8 mouse cellular contexts compared by ENCODE assay signal in the genomic region with DNA sequence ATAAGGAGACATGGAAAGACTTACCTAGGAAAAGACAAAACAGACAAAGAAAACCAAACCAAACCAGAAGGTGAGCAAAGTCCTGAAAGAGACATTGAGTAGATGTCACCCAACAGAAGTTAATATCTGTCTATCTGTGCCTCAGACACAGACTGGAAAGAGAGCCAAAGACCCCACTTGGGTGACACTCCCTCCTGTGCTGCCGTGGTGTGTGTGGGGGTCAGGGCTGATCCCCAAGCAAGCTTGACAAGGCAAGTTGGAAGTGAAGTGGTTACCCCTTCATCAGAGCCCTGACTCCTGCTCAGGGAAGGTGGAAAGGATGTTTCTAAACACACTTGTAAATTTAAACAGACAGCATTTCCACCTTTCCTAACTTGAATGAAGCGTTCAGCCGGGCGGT. TPM values are rescaled to one million over a fixed set of nuclear protein-coding genes. Genes with fewer than 3 reads are reported as not detected.
DNase-seq lines count a peak whose midpoint lies in the region; ATAC-seq lines count a peak whose summit lies in the region.
"Had no signal": no experiment of that assay in that cellular context is flagged by ENCODE, and none has a peak within 500 bp of the region (broad histone marks: within the 10 kb centered on the region; RNA-seq: fewer than 3 reads in every experiment).

No protein-coding gene starts in this region.

- WGBS in hindbrain, embryonic 12.5 days, result 76% methylated on average over 4 of the region's 4 CpGs
- WGBS in hindbrain, embryonic 16.5 days, result 76% methylated on average over 4 of the region's 4 CpGs
- 79% methylated on average over 4 of the region's 4 CpGs for WGBS in embryonic facial prominence, embryonic 12.5 days
- WGBS in forebrain, embryonic 12.5 days, result 80% methylated on average over 4 of the region's 4 CpGs
- 71% methylated on average over 4 of the region's 4 CpGs for WGBS in midbrain, embryonic 11.5 days

- no peaks in the 10 kb centered on the region for H3K36me3 ChIP-seq in hindbrain, embryonic 12.5 days
- H3K36me3 ChIP-seq in hindbrain, embryonic 16.5 days (ENCODE audit: control insufficient read depth, insufficient read depth, low read length), result no peaks in the 10 kb centered on the region
- no peaks in the 10 kb centered on the region for H3K36me3 ChIP-seq in embryonic facial prominence, embryonic 12.5 days
- H3K36me3 ChIP-seq in forebrain, embryonic 12.5 days (replicated peaks), result no peaks in the 10 kb centered on the region
- no peaks in the 10 kb centered on the region for H3K36me3 ChIP-seq in midbrain, embryonic 11.5 days (ENCODE audit: control insufficient read depth, insufficient read depth, low read length)

- no peak overlapping the region for H3K4me2 ChIP-seq in hindbrain, embryonic 12.5 days (replicated peaks)
- H3K4me2 ChIP-seq in hindbrain, embryonic 16.5 days (ENCODE audit: low read length), result no peak overlapping the region
- no peak overlapping the region for H3K4me2 ChIP-seq in embryonic facial prominence, embryonic 12.5 days (replicated peaks)
- H3K4me2 ChIP-seq in forebrain, embryonic 12.5 days, result no peak overlapping the region
- no peak overlapping the region for H3K4me2 ChIP-seq in midbrain, embryonic 11.5 days

- no peak overlapping the region for H3K4me3 ChIP-seq in hindbrain, embryonic 12.5 days
- H3K4me3 ChIP-seq in hindbrain, embryonic 16.5 days (ENCODE audit: low read length), result no peak overlapping the region
- H3K4me3 ChIP-seq in embryonic facial prominence, embryonic 12.5 days, result no peak overlapping the region
- no peak overlapping the region for H3K4me3 ChIP-seq in forebrain, embryonic 12.5 days (replicated peaks)
- H3K4me3 ChIP-seq in midbrain, embryonic 11.5 days (ENCODE audit: low read depth, low read length), result no peak overlapping the region

- H3K4me1 ChIP-seq in hindbrain, embryonic 12.5 days, result peaks cover 11% of the 10 kb centered on the region
- peaks cover 14% of the 10 kb centered on the region for H3K4me1 ChIP-seq in hindbrain, embryonic 16.5 days (ENCODE audit: control insufficient read depth, insufficient read depth, low read depth, low read length)
- H3K4me1 ChIP-seq in embryonic facial prominence, embryonic 12.5 days, result peaks cover 15% of the 10 kb centered on the region
- H3K4me1 ChIP-seq in forebrain, embryonic 12.5 days, result peaks cover 15% of the 10 kb centered on the region
- H3K4me1 ChIP-seq in midbrain, embryonic 11.5 days (ENCODE audit: control insufficient read depth, insufficient read depth, low read length), result no peaks in the 10 kb centered on the region

- peak overlapping the region; percentile 60 for H3K27ac ChIP-seq in hindbrain, embryonic 12.5 days
- no peak overlapping the region for H3K27ac ChIP-seq in hindbrain, embryonic 16.5 days (ENCODE audit: low read depth, low read length)
- peak overlapping the region; percentile 69; the same call in 1 of the 2 replicates for H3K27ac ChIP-seq in embryonic facial prominence, embryonic 12.5 days
- H3K27ac ChIP-seq in forebrain, embryonic 12.5 days, result 0 out of 2 replicates have a peak overlapping the region, but pooled peaks have one; percentile 54
- no peak overlapping the region for H3K27ac ChIP-seq in midbrain, embryonic 11.5 days (ENCODE audit: low read depth, low read length)

- no peak for ATAC-seq in hindbrain, embryonic 12.5 days (ENCODE audit: low FRiP score)
- ATAC-seq in hindbrain, embryonic 16.5 days, result no peak
- ATAC-seq in embryonic facial prominence, embryonic 12.5 days (ENCODE audit: insufficient number of reproducible peaks, insufficient read depth, low FRiP score, low TSS enrichment), result no peak; the same call in 1 of the 2 replicates
- ATAC-seq in forebrain, embryonic 12.5 days (ENCODE audit: low FRiP score), result no peak
- ATAC-seq in midbrain, embryonic 11.5 days (ENCODE audit: low FRiP score), result peak; percentile 40; the same call in 1 of the 2 replicates
- ATAC-seq: liver, postnatal 0 days had no signal

- DNase-seq in midbrain, embryonic 11.5 days (ENCODE audit: low spot score, missing footprints), result no peak
- DNase-seq in gastrocnemius, adult 8-10 months (ENCODE audit: low spot score in 2 of 2), result no peak
- DNase-seq in thymus, postnatal 0 days (ENCODE audit: low spot score), result no peak
- DNase-seq: liver, postnatal 0 days had no signal

- no peaks in the 10 kb centered on the region for H3K9me3 ChIP-seq in hindbrain, embryonic 12.5 days (replicated peaks)
- H3K9me3 ChIP-seq in hindbrain, embryonic 16.5 days (ENCODE audit: control insufficient read depth, low read length), result no peaks in the 10 kb centered on the region
- H3K9me3 ChIP-seq in embryonic facial prominence, embryonic 12.5 days, result no peaks in the 10 kb centered on the region
- H3K9me3 ChIP-seq in forebrain, embryonic 12.5 days, result no peaks in the 10 kb centered on the region
- H3K9me3 ChIP-seq in midbrain, embryonic 11.5 days (ENCODE audit: control insufficient read depth, low read length), result no peaks in the 10 kb centered on the region

- H3K9ac ChIP-seq in hindbrain, embryonic 12.5 days, result no peak overlapping the region
- H3K9ac ChIP-seq in hindbrain, embryonic 16.5 days (ENCODE audit: low read depth, low read length), result no peak overlapping the region
- H3K9ac ChIP-seq in embryonic facial prominence, embryonic 12.5 days, result no peak overlapping the region
- no peak overlapping the region for H3K9ac ChIP-seq in forebrain, embryonic 12.5 days
- no peak overlapping the region for H3K9ac ChIP-seq in midbrain, embryonic 11.5 days (ENCODE audit: low read length)
- H3K9ac ChIP-seq: liver, postnatal 0 days had no signal

- H3K27me3 ChIP-seq in hindbrain, embryonic 12.5 days, result peaks cover 4% of the 10 kb centered on the region; the same call in 1 of the 2 replicates
- no peaks in the 10 kb centered on the region for H3K27me3 ChIP-seq in hindbrain, embryonic 16.5 days (replicated peaks; ENCODE audit: control insufficient read depth, insufficient read depth, low read length)
- peaks cover 4% of the 10 kb centered on the region for H3K27me3 ChIP-seq in embryonic facial prominence, embryonic 12.5 days
- peaks cover 12% of the 10 kb centered on the region for H3K27me3 ChIP-seq in forebrain, embryonic 12.5 days
- H3K27me3 ChIP-seq in midbrain, embryonic 11.5 days (ENCODE audit: control insufficient read depth, insufficient read depth, low read length), result peaks cover 3% of the 10 kb centered on the region; the same call in 1 of the 2 replicates

RNA-seq across cellular contexts. Expression of a gene that starts 6.1 kb away (rescaled TPM):
- polyA plus RNA-seq in hindbrain, embryonic 12.5 days (2016; fragmentation: Nextera tagmentation; extraction: Ambion mirVana), result 1.6 and 2.1 TPM in 2 replicates
- 2.5 and 2.6 TPM in 2 replicates for polyA plus RNA-seq in hindbrain, embryonic 16.5 days (2015; fragmentation: Nextera tagmentation; extraction: Ambion mirVana)
- polyA plus RNA-seq in embryonic facial prominence, embryonic 12.5 days (2016; fragmentation: Nextera tagmentation; extraction: Ambion mirVana), result 6.8 and 8.3 TPM in 2 replicates
- polyA plus RNA-seq in forebrain, embryonic 12.5 days (2016; fragmentation: Nextera tagmentation; extraction: Ambion mirVana), result 0.47 and 0.94 TPM in 2 replicates
- polyA plus RNA-seq in midbrain, embryonic 11.5 days (2014; fragmentation: Nextera tagmentation; extraction: Ambion mirVana), result 0.25 and 0.51 TPM in 2 replicates
- 1 to 10 TPM; 1.8 to 4.9 (median 3.0) TPM for total RNA-seq in gastrocnemius, adult 8-10 months (2022)
- polyA plus RNA-seq in thymus, postnatal 0 days (2015; fragmentation: Nextera tagmentation; extraction: Ambion mirVana), result 12.2 and 14.7 TPM in 2 replicates

Comparison
In these comparisons a context has a peak if more than half of its experiments do, and no peak if none do; other contexts are left out.
1. H3K27ac ChIP-seq: peak in hindbrain, embryonic 12.5 days (single experiment), embryonic facial prominence, embryonic 12.5 days (single experiment) and forebrain, embryonic 12.5 days (single experiment); none in hindbrain, embryonic 16.5 days (single experiment) and midbrain, embryonic 11.5 days (single experiment).